Comparison of ENCODE assay signal across 9 mouse cellular contexts in the genomic region with DNA sequence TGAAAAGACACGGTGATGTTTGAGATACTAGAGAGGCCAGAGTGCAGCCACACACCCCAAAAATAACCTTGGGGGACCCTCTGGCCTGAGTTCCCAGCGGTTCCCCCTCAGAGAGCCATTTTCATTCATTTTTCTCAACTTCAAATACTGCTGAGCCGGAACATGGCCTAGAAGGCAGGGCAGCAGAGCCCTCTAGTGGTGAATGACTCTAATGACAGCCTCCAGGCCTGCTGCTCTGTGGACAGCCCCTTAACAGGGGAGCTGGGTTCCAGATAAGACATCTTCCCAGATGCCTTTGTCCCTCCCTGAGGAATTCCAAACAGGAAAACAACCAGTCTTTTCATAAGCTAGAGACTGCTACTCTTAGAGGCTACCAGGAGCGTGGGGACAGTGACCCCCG. TPM values are rescaled to one million over a fixed set of nuclear protein-coding genes. Genes with fewer than 3 reads are reported as not detected.
DNase-seq lines count a peak whose midpoint lies in the region; ATAC-seq and TF ChIP-seq lines count a peak whose summit lies in the region.
"Had no signal": no experiment of that assay in that cellular context is flagged by ENCODE, and none has a peak within 500 bp of the region (broad histone marks: within the 10 kb centered on the region; RNA-seq: fewer than 3 reads in every experiment).

No protein-coding gene starts in this region.

- no peak overlapping the region for H3K27ac ChIP-seq in heart, adult 2 months
- H3K27ac ChIP-seq in heart, embryonic 11.5 days (ENCODE audit: low read depth, low read length) = no peak overlapping the region
- H3K27ac ChIP-seq in hindbrain, embryonic 10.5 days = peak overlapping the region; percentile 59; the same call in 1 of the 2 replicates
- no peak overlapping the region for H3K27ac ChIP-seq in limb, embryonic 11.5 days (replicated peaks; ENCODE audit: low read depth, low read length)
- H3K27ac ChIP-seq in midbrain, embryonic 16.5 days (ENCODE audit: low read length) = no peak overlapping the region
- no peak overlapping the region for H3K27ac ChIP-seq in stomach, postnatal 0 days (replicated peaks)

- TF ChIP-seq EP300 in heart, adult 2 months (IDR thresholded peaks at IDR 0.05; ENCODE audit: insufficient read depth, low read depth, low read length) = peak; percentile 88
- TF ChIP-seq EP300 in stomach, postnatal 0 days (optimal IDR thresholded peaks at IDR 0.05) = no peak

- TF ChIP-seq POLR2A in heart, adult 2 months (IDR thresholded peaks at IDR 0.05; ENCODE audit: insufficient read depth, low read depth, low read length) = no peak

- no peak; the same call in 1 of the 2 replicates for TF ChIP-seq CTCF in heart, adult 2 months (IDR thresholded peaks at IDR 0.05)
- peak; percentile 97 for TF ChIP-seq CTCF in stomach, postnatal 0 days (IDR thresholded peaks at IDR 0.05; ENCODE audit: low read depth)

- H3K36me3 ChIP-seq in heart, adult 2 months (ENCODE audit: control insufficient read depth, insufficient read depth, low read length) = no peaks in the 10 kb centered on the region
- H3K36me3 ChIP-seq in heart, embryonic 11.5 days (ENCODE audit: control insufficient read depth, insufficient read depth, low read length) = no peaks in the 10 kb centered on the region; the same call in 1 of the 2 replicates
- H3K36me3 ChIP-seq in hindbrain, embryonic 10.5 days = peaks cover 10% of the 10 kb centered on the region
- H3K36me3 ChIP-seq in limb, embryonic 11.5 days (ENCODE audit: control insufficient read depth, insufficient read depth, low read length) = no peaks in the 10 kb centered on the region
- no peaks in the 10 kb centered on the region for H3K36me3 ChIP-seq in midbrain, embryonic 16.5 days (ENCODE audit: control insufficient read depth, insufficient read depth, low read length)
- no peaks in the 10 kb centered on the region for H3K36me3 ChIP-seq in stomach, postnatal 0 days (ENCODE audit: control insufficient read depth, insufficient read depth, low read length)

- H3K9me3 ChIP-seq in heart, embryonic 11.5 days (replicated peaks; ENCODE audit: control insufficient read depth, low read length) = no peaks in the 10 kb centered on the region
- H3K9me3 ChIP-seq in hindbrain, embryonic 10.5 days = no peaks in the 10 kb centered on the region
- no peaks in the 10 kb centered on the region for H3K9me3 ChIP-seq in limb, embryonic 11.5 days (ENCODE audit: control insufficient read depth, low read length)
- no peaks in the 10 kb centered on the region for H3K9me3 ChIP-seq in midbrain, embryonic 16.5 days (replicated peaks; ENCODE audit: control insufficient read depth, low read length, poor library complexity, severe bottlenecking)
- no peaks in the 10 kb centered on the region for H3K9me3 ChIP-seq in stomach, postnatal 0 days (ENCODE audit: control insufficient read depth, low read length)

- H3K9ac ChIP-seq in heart, adult 2 months (ENCODE audit: low read depth, low read length) = no peak overlapping the region
- no peak overlapping the region for H3K9ac ChIP-seq in heart, embryonic 11.5 days (ENCODE audit: low read depth, low read length)
- no peak overlapping the region for H3K9ac ChIP-seq in limb, embryonic 11.5 days (ENCODE audit: low read length)
- peak overlapping the region; percentile 25; the same call in 1 of the 2 replicates for H3K9ac ChIP-seq in midbrain, embryonic 16.5 days (ENCODE audit: low read depth, low read length)
- no peak overlapping the region for H3K9ac ChIP-seq in stomach, postnatal 0 days (ENCODE audit: low read length)

- no peak for ATAC-seq in heart, embryonic 11.5 days (replicated peaks; ENCODE audit: insufficient number of reproducible peaks, low FRiP score, low TSS enrichment)
- ATAC-seq in limb, embryonic 11.5 days (ENCODE audit: insufficient number of reproducible peaks, low FRiP score, low TSS enrichment, low read depth) = no peak
- peak; percentile 70 for ATAC-seq in midbrain, embryonic 16.5 days
- 0 out of 2 replicates have a peak, but pooled peaks have one; percentile 41 for ATAC-seq in stomach, postnatal 0 days (ENCODE audit: low FRiP score, low TSS enrichment)

- no peak overlapping the region for H3K4me3 ChIP-seq in heart, adult 2 months
- no peak overlapping the region for H3K4me3 ChIP-seq in heart, embryonic 11.5 days (ENCODE audit: low read depth, low read length)
- H3K4me3 ChIP-seq in hindbrain, embryonic 10.5 days = no peak overlapping the region
- no peak overlapping the region for H3K4me3 ChIP-seq in limb, embryonic 11.5 days (ENCODE audit: low read depth, low read length)
- H3K4me3 ChIP-seq in midbrain, embryonic 16.5 days (ENCODE audit: low read depth, low read length) = no peak overlapping the region
- no peak overlapping the region for H3K4me3 ChIP-seq in stomach, postnatal 0 days (ENCODE audit: low read depth, low read length)

- H3K79me2 ChIP-seq in heart, adult 2 months (replicated peaks; ENCODE audit: control insufficient read depth, insufficient read depth, low read length) = no peaks in the 10 kb centered on the region

- intact Hi-C loops in heart, adult 2 months (cut with DNase I) = loop anchor here (1.0 kb wide), 3 partner anchors 161 to 303 kb away; no protein-coding TSS in a partner anchor

- no peaks in the 10 kb centered on the region for H3K27me3 ChIP-seq in heart, adult 2 months (ENCODE audit: control insufficient read depth, insufficient read depth, low read length)
- no peaks in the 10 kb centered on the region; the same call in 1 of the 2 replicates for H3K27me3 ChIP-seq in heart, embryonic 11.5 days (ENCODE audit: control insufficient read depth, insufficient read depth, low read length)
- peaks cover 25% of the 10 kb centered on the region for H3K27me3 ChIP-seq in hindbrain, embryonic 10.5 days (ENCODE audit: insufficient read depth, poor library complexity, severe bottlenecking)
- H3K27me3 ChIP-seq in limb, embryonic 11.5 days (ENCODE audit: control insufficient read depth, insufficient read depth, low read length) = 0 out of 2 replicates have a peak, but pooled peaks cover 2% of the 10 kb centered on the region
- H3K27me3 ChIP-seq in midbrain, embryonic 16.5 days (ENCODE audit: control insufficient read depth, insufficient read depth, low read depth, low read length) = no peaks in the 10 kb centered on the region
- no peaks in the 10 kb centered on the region for H3K27me3 ChIP-seq in stomach, postnatal 0 days (ENCODE audit: control insufficient read depth, insufficient read depth, low read length)

- peak; percentile 34 to 48 for DNase-seq in heart, adult 2 months
- peak; percentile 79 for DNase-seq in R1 (ENCODE audit: low read depth, low spot score)
- DNase-seq in embryo, embryonic 10.5 days (ENCODE audit: low spot score) = peak; percentile 92
- peak; percentile 77 for DNase-seq in hindbrain, embryonic 10.5 days (ENCODE audit: low spot score)
- peak; percentile 80 for DNase-seq in limb, embryonic 11.5 days (ENCODE audit: low spot score)
- DNase-seq in stomach, postnatal 0 days (ENCODE audit: low spot score) = peak; percentile 55

- 28% methylated on average over 5 of the region's 5 CpGs for WGBS in heart, adult 2 months
- WGBS in heart, embryonic 11.5 days (ENCODE audit: insufficient replicate concordance) = 21% methylated on average over 5 of the region's 5 CpGs
- WGBS in hindbrain, embryonic 10.5 days = 24% methylated on average over 5 of the region's 5 CpGs
- WGBS in limb, embryonic 11.5 days = 26% methylated on average over 5 of the region's 5 CpGs
- WGBS in midbrain, embryonic 16.5 days = 22% methylated on average over 5 of the region's 5 CpGs
- WGBS in stomach, postnatal 0 days = 29% methylated on average over 5 of the region's 5 CpGs

- H3K4me1 ChIP-seq in heart, adult 2 months (ENCODE audit: control insufficient read depth, insufficient read depth, low read length) = peaks cover 9% of the 10 kb centered on the region
- H3K4me1 ChIP-seq in heart, embryonic 11.5 days (ENCODE audit: control insufficient read depth, insufficient read depth, low read length) = peaks cover 11% of the 10 kb centered on the region
- peaks cover 46% of the 10 kb centered on the region for H3K4me1 ChIP-seq in hindbrain, embryonic 10.5 days (replicated peaks)
- H3K4me1 ChIP-seq in limb, embryonic 11.5 days (ENCODE audit: control insufficient read depth, insufficient read depth, low read length) = peaks cover 25% of the 10 kb centered on the region
- peaks cover 12% of the 10 kb centered on the region for H3K4me1 ChIP-seq in midbrain, embryonic 16.5 days (ENCODE audit: control insufficient read depth, insufficient read depth, low read length)
- no peaks in the 10 kb centered on the region for H3K4me1 ChIP-seq in stomach, postnatal 0 days (replicated peaks; ENCODE audit: control insufficient read depth, insufficient read depth)

- H3K4me2 ChIP-seq in heart, embryonic 11.5 days = no peak overlapping the region
- H3K4me2 ChIP-seq in limb, embryonic 11.5 days (ENCODE audit: low read depth, severe bottlenecking) = no peak overlapping the region
- H3K4me2 ChIP-seq in midbrain, embryonic 16.5 days (ENCODE audit: low read length) = no peak overlapping the region
- no peak overlapping the region for H3K4me2 ChIP-seq in stomach, postnatal 0 days (replicated peaks; ENCODE audit: low read depth)

RNA-seq across cellular contexts. Expression of a gene that starts 23.1 kb away (rescaled TPM):
- total RNA-seq in heart, adult 2 months (2021) = 10 to 100 TPM; 43.2 to 49.2 TPM
- polyA plus RNA-seq in heart, adult 2 months (2012; rRNA removed) = 18.8 and 21.2 TPM in 2 replicates
- polyA plus RNA-seq in heart, embryonic 11.5 days (2014; fragmentation: Nextera tagmentation; extraction: Ambion mirVana) = 10.7 and 10.8 TPM in 2 replicates
- 8.8 and 12.7 TPM in 2 replicates for polyA plus RNA-seq in hindbrain, embryonic 10.5 days (2016; fragmentation: Nextera tagmentation; extraction: Ambion mirVana)
- 14.1 and 15.2 TPM in 2 replicates for polyA plus RNA-seq in limb, embryonic 11.5 days (2014; fragmentation: Nextera tagmentation; extraction: Ambion mirVana)
- 5.6 and 5.9 TPM in 2 replicates for polyA plus RNA-seq in midbrain, embryonic 16.5 days (2015; fragmentation: Nextera tagmentation; extraction: Ambion mirVana)
- polyA plus RNA-seq in stomach, postnatal 0 days (2015; fragmentation: Nextera tagmentation; extraction: Ambion mirVana) = 8.7 TPM in 2 replicates

RNA-seq across cellular contexts. Expression of a gene that starts 54.3 kb away (rescaled TPM):
- total RNA-seq in heart, adult 2 months (2021) = not detected
- not detected in 2 replicates for polyA plus RNA-seq in heart, adult 2 months (2012; rRNA removed)
- 58.1 and 61.9 TPM in 2 replicates for polyA plus RNA-seq in heart, embryonic 11.5 days (2014; fragmentation: Nextera tagmentation; extraction: Ambion mirVana)
- 0.17 and 0.50 TPM in 2 replicates for polyA plus RNA-seq in hindbrain, embryonic 10.5 days (2016; fragmentation: Nextera tagmentation; extraction: Ambion mirVana)
- 2.6 and 3.0 TPM in 2 replicates for polyA plus RNA-seq in limb, embryonic 11.5 days (2014; fragmentation: Nextera tagmentation; extraction: Ambion mirVana)
- not detected in 2 replicates for polyA plus RNA-seq in midbrain, embryonic 16.5 days (2015; fragmentation: Nextera tagmentation; extraction: Ambion mirVana)
- 0.12 and 0.16 TPM in 2 replicates for polyA plus RNA-seq in stomach, postnatal 0 days (2015; fragmentation: Nextera tagmentation; extraction: Ambion mirVana)
- total RNA-seq: left cerebral cortex, postnatal 14 days had no signal

Comparison
In these comparisons a context has a peak if more than half of its experiments do, and no peak if none do; other contexts are left out.
1. RNA of a gene that starts 54.3 kb away (polyA plus RNA-seq): 58.1 to 61.9 TPM in heart, embryonic 11.5 days; 2.6 to 3.0 TPM in limb, embryonic 11.5 days, 0.17 to 0.50 TPM in hindbrain, embryonic 10.5 days, 0.12 to 0.16 TPM in stomach, postnatal 0 days, not detected in heart, adult 2 months and not detected in midbrain, embryonic 16.5 days; every median in the first group is over 10 times any median in the second.
2. DNase-seq: peak in every context shown above with its lines; median percentile 92 in embryo, embryonic 10.5 days; 80 in limb, embryonic 11.5 days; 79 in R1; 77 in hindbrain, embryonic 10.5 days; 55 in stomach, postnatal 0 days; 41 in heart, adult 2 months.
3. ATAC-seq: peak in midbrain, embryonic 16.5 days (single experiment) and stomach, postnatal 0 days (single experiment); none in heart, embryonic 11.5 days (single experiment) and limb, embryonic 11.5 days (single experiment).